Mouse (Mus musculus) B cell, adult (primary cell): ENCODE data around the gene Mtmr1. TPM values are rescaled to one million over a fixed set of nuclear protein-coding genes. Genes with fewer than 3 reads are reported as not detected.

Experiments used
- total RNA-seq: library from RNA; stranded (reverse); gene quantifications from 4 replicates; pipeline ENCODE4 v1.2.4, GENCODE M21; 2023; ENCODE audit not compliant: inconsistent age

Mtmr1 gene
- 26.9 to 35.3 TPM (median 32.0 TPM) in 4 replicates for total RNA-seq

GRCm38 (mm10) chrX:71364554-71364991 lies at the start of gene Mtmr1:
Mtmr1 (plus strand) TSS chrX:71364760.

Other genes with a start within 250 kb of the Mtmr1 start
- 7.8 to 13.3 TPM (median 11.3 TPM) in 4 replicates for gene Mtm1, start 154.0 kb upstream of the Mtmr1 start, total RNA-seq
- gene Cd99l2, start 128.1 kb downstream of the Mtmr1 start, total RNA-seq, result 2.2 to 3.7 TPM (median 3.2 TPM) in 4 replicates
- gene Hmgb3, start 191.2 kb downstream of the Mtmr1 start, total RNA-seq, result 7.2 to 13.4 TPM (median 11.1 TPM) in 4 replicates